Comparison of ENCODE assay signal across 27 mouse cellular contexts in the genomic region with DNA sequence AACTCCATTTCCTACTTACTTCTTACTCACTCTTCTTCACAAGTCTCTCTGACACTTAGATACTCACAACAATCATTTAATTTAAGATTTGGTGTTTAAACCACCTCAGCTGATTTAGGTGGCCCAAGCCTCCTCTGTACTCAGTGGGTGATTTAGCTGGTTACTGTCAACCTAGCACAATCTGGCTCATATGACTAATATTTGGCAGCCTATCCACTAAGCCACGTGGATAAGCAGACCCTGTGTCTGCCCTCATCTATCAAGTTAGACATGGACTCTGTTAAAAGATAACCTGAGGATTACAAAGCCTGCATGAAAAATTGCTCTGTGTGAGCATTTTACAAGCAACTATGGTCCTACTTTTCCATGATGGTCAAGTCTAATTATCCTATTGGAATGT. TPM values are rescaled to one million over a fixed set of nuclear protein-coding genes. Genes with fewer than 3 reads are reported as not detected.
DNase-seq lines count a peak whose midpoint lies in the region; ATAC-seq and TF ChIP-seq lines count a peak whose summit lies in the region.
"Had no signal": no experiment of that assay in that cellular context is flagged by ENCODE, and none has a peak within 500 bp of the region (broad histone marks: within the 10 kb centered on the region; RNA-seq: fewer than 3 reads in every experiment).

No protein-coding gene starts in this region.

- H3K9ac ChIP-seq in kidney, embryonic 16.5 days (replicated peaks; ENCODE audit: low read length): no peak overlapping the region
- no peak overlapping the region for H3K9ac ChIP-seq in midbrain, embryonic 13.5 days (replicated peaks)
- H3K9ac ChIP-seq: forebrain, embryonic 13.5 days; heart, embryonic 15.5 days; hindbrain, embryonic 13.5 days had no signal

- no peak overlapping the region for H3K4me2 ChIP-seq in kidney, embryonic 16.5 days (replicated peaks; ENCODE audit: low read depth, low read length)
- H3K4me2 ChIP-seq in midbrain, embryonic 13.5 days (replicated peaks): no peak overlapping the region
- H3K4me2 ChIP-seq: forebrain, embryonic 13.5 days; heart, embryonic 11.5 days; heart, embryonic 15.5 days; hindbrain, embryonic 13.5 days had no signal

- ATAC-seq in kidney, embryonic 16.5 days (ENCODE audit: low FRiP score, low TSS enrichment): no peak
- ATAC-seq in midbrain, embryonic 13.5 days: no peak
- ATAC-seq: activated CD4-positive, CD25-positive, alpha-beta regulatory T cell, adult 4 months; CD4-positive, CD25-positive, alpha-beta regulatory T cell, adult 4 months; forebrain, embryonic 13.5 days; forebrain, embryonic 16.5 days; hindbrain, embryonic 16.5 days had no signal

- no peak for TF ChIP-seq POLR2A in kidney, adult 2 months (IDR thresholded peaks at IDR 0.05; ENCODE audit: low read depth, low read length)

- WGBS in kidney, adult 2 months: 13% methylated on average over 1 of the region's 1 CpGs
- 29% methylated on average over 1 of the region's 1 CpGs for WGBS in kidney, embryonic 16.5 days
- 76% methylated on average over 1 of the region's 1 CpGs for WGBS in midbrain, embryonic 13.5 days

- H3K36me3 ChIP-seq in kidney, adult 2 months (ENCODE audit: control insufficient read depth, insufficient read depth, low read length): no peaks in the 10 kb centered on the region
- no peaks in the 10 kb centered on the region for H3K36me3 ChIP-seq in kidney, embryonic 16.5 days (ENCODE audit: insufficient read depth, low read length)
- H3K36me3 ChIP-seq in midbrain, embryonic 13.5 days: no peaks in the 10 kb centered on the region
- H3K36me3 ChIP-seq: forebrain, embryonic 10.5 days; heart, embryonic 15.5 days; hindbrain, embryonic 10.5 days; hindbrain, embryonic 13.5 days had no signal

- H3K9me3 ChIP-seq in kidney, embryonic 16.5 days (ENCODE audit: low read length): no peaks in the 10 kb centered on the region
- no peaks in the 10 kb centered on the region for H3K9me3 ChIP-seq in midbrain, embryonic 13.5 days
- H3K9me3 ChIP-seq: forebrain, embryonic 10.5 days; forebrain, embryonic 13.5 days; heart, embryonic 15.5 days; hindbrain, embryonic 10.5 days; hindbrain, embryonic 13.5 days had no signal

- H3K4me1 ChIP-seq in kidney, adult 2 months (ENCODE audit: control insufficient read depth, insufficient read depth, low read length): no peaks in the 10 kb centered on the region
- no peaks in the 10 kb centered on the region for H3K4me1 ChIP-seq in kidney, embryonic 16.5 days (ENCODE audit: insufficient read depth, low read length)
- H3K4me1 ChIP-seq in midbrain, embryonic 13.5 days (replicated peaks): no peaks in the 10 kb centered on the region
- H3K4me1 ChIP-seq: forebrain, embryonic 10.5 days; forebrain, embryonic 13.5 days; heart, embryonic 15.5 days; hindbrain, embryonic 10.5 days had no signal

- peak; percentile 87 for DNase-seq in kidney, adult 2 months
- DNase-seq in kidney, adult 9 months: peak; percentile 88
- DNase-seq in kidney, postnatal 10 days: peak; percentile 24
- DNase-seq in kidney, postnatal 36 days: peak; percentile 53 to 73
- DNase-seq in layer of hippocampus, adult 9-10 months (ENCODE audit: low spot score): no peak
- DNase-seq: adrenal gland, postnatal 10 days; adrenal gland, postnatal 36 days; cerebellum, adult 18-20 months; cerebellum, adult 9-10 months; cerebellum, postnatal 14 days; gastrocnemius, postnatal 14 days; heart, adult 11 months; heart, postnatal 10 days; heart, postnatal 36 days had no signal

- no peak overlapping the region for H3K4me3 ChIP-seq in kidney, adult 2 months (ENCODE audit: insufficient read depth, low read depth, low read length)
- H3K4me3 ChIP-seq in kidney, embryonic 16.5 days (ENCODE audit: low read length): no peak overlapping the region
- H3K4me3 ChIP-seq in midbrain, embryonic 13.5 days (replicated peaks): no peak overlapping the region
- H3K4me3 ChIP-seq: forebrain, embryonic 10.5 days; forebrain, embryonic 13.5 days; heart, embryonic 15.5 days; hindbrain, embryonic 10.5 days; hindbrain, embryonic 13.5 days had no signal

- H3K27me3 ChIP-seq in kidney, adult 2 months (replicated peaks; ENCODE audit: control insufficient read depth, insufficient read depth, low read length): no peaks in the 10 kb centered on the region
- no peaks in the 10 kb centered on the region for H3K27me3 ChIP-seq in kidney, embryonic 16.5 days (ENCODE audit: insufficient read depth, low read length)
- no peaks in the 10 kb centered on the region for H3K27me3 ChIP-seq in midbrain, embryonic 13.5 days
- H3K27me3 ChIP-seq: forebrain, embryonic 13.5 days; heart, embryonic 15.5 days; hindbrain, embryonic 13.5 days had no signal

- no peak overlapping the region for H3K27ac ChIP-seq in kidney, adult 2 months (ENCODE audit: insufficient read depth, low read depth, low read length)
- no peak overlapping the region for H3K27ac ChIP-seq in kidney, embryonic 16.5 days (ENCODE audit: low read length)
- no peak overlapping the region for H3K27ac ChIP-seq in midbrain, embryonic 13.5 days
- H3K27ac ChIP-seq: forebrain, embryonic 10.5 days; forebrain, embryonic 13.5 days; heart, embryonic 15.5 days; hindbrain, embryonic 10.5 days; hindbrain, embryonic 13.5 days had no signal

- no peak for TF ChIP-seq CTCF in kidney, adult 2 months (conservative IDR thresholded peaks at IDR 0.05; ENCODE audit: insufficient read depth, insufficient read length, low read depth, low read length)

RNA-seq across cellular contexts. Expression of gene Crb1, which starts 19.7 kb away (rescaled TPM):
- 0.12 and 0.23 TPM in 2 replicates for polyA plus RNA-seq in kidney, adult 2 months (2012; rRNA removed)
- 0.20 and 0.24 TPM in 2 replicates for polyA plus RNA-seq in kidney, embryonic 16.5 days (2015; fragmentation: Nextera tagmentation; extraction: Ambion mirVana)
- 3.1 and 4.0 TPM in 2 replicates for polyA plus RNA-seq in midbrain, embryonic 13.5 days (2015; fragmentation: Nextera tagmentation; extraction: Ambion mirVana)
- polyA plus RNA-seq: activated CD4-positive, CD25-positive, alpha-beta regulatory T cell, adult 4 months; C2C12; CD4-positive, CD25-positive, alpha-beta regulatory T cell, adult 4 months had no signal

RNA-seq across cellular contexts. Expression of gene Zbtb41, which starts 25.5 kb away (rescaled TPM):
- 8.0 and 8.4 TPM in 2 replicates for polyA plus RNA-seq in kidney, adult 2 months (2012; rRNA removed)
- polyA plus RNA-seq in kidney, embryonic 16.5 days (2015; fragmentation: Nextera tagmentation; extraction: Ambion mirVana): 9.1 and 9.9 TPM in 2 replicates
- 17.3 and 19.4 TPM in 2 replicates for polyA plus RNA-seq in midbrain, embryonic 13.5 days (2015; fragmentation: Nextera tagmentation; extraction: Ambion mirVana)

RNA-seq across cellular contexts. Expression of gene Aspm, which starts 58.0 kb away (rescaled TPM):
- 0.03 and 0.23 TPM in 2 replicates for polyA plus RNA-seq in kidney, adult 2 months (2012; rRNA removed)
- polyA plus RNA-seq in kidney, embryonic 16.5 days (2015; fragmentation: Nextera tagmentation; extraction: Ambion mirVana): 12.4 and 14.2 TPM in 2 replicates
- 8.7 and 9.8 TPM in 2 replicates for polyA plus RNA-seq in midbrain, embryonic 13.5 days (2015; fragmentation: Nextera tagmentation; extraction: Ambion mirVana)
